Mouse (Mus musculus): ENCODE data around the gene Gcnt3. TPM values are rescaled to one million over a fixed set of nuclear protein-coding genes. Genes with fewer than 3 reads are reported as not detected.

Gene Gcnt3
- polyA plus RNA-seq, 1 experiment from 2014 or later, result 0.07 TPM

- no peaks in the 10 kb centered on the region for H3K27me3 ChIP-seq (ENCODE audit: control insufficient read depth, insufficient read depth, low read depth, low read length)
- H3K9ac ChIP-seq (ENCODE audit: low read depth, low read length), result no peak overlapping the region
- H3K36me3 ChIP-seq (ENCODE audit: control insufficient read depth, insufficient read depth), result peaks cover 9% of the 10 kb centered on the region
- ATAC-seq (ENCODE audit: low read depth), result peak; percentile 55
- H3K9me3 ChIP-seq (replicated peaks; ENCODE audit: control insufficient read depth, low read length), result no peaks in the 10 kb centered on the region
- H3K27ac ChIP-seq (ENCODE audit: low read length), result no peak overlapping the region
- H3K4me1 ChIP-seq (ENCODE audit: control insufficient read depth, low read depth, low read length), result peaks cover 12% of the 10 kb centered on the region
- WGBS (ENCODE audit: insufficient replicate concordance), result 77% methylated on average over 5 of the region's 5 CpGs
- H3K4me2 ChIP-seq (ENCODE audit: low read depth, low read length), result no peak overlapping the region
- no peak overlapping the region for H3K4me3 ChIP-seq (ENCODE audit: low read depth, low read length)
Measured at GRCm38 (mm10) chr9:70006984-70007383, 30.9 kb downstream of the Gcnt3 start.

GRCm38 (mm10) chr9:70003516-70003915, 34.4 kb downstream of the Gcnt3 start:
- Histone ChIP-seq H3K4me1 (ENCODE audit: control insufficient read depth, low read depth, low read length) (no peaks in the 10 kb centered on the region), H3K36me3 (ENCODE audit: control insufficient read depth, insufficient read depth) (peaks cover 35% of the 10 kb centered on the region), H3K4me2 (ENCODE audit: low read depth, low read length) (no peak overlapping the region), H3K27me3 (ENCODE audit: control insufficient read depth, insufficient read depth, low read depth, low read length) (no peaks in the 10 kb centered on the region), H3K4me3 (ENCODE audit: low read depth, low read length) (no peak overlapping the region), H3K27ac (ENCODE audit: low read length) (no peak overlapping the region), H3K9ac (ENCODE audit: low read depth, low read length) (no peak overlapping the region), H3K9me3 (replicated peaks; ENCODE audit: control insufficient read depth, low read length) (no peaks in the 10 kb centered on the region)
- WGBS (ENCODE audit: insufficient replicate concordance), result 79% methylated on average over 10 of the region's 10 CpGs
- no peak for ATAC-seq (ENCODE audit: low read depth)

GRCm38 (mm10) chr9:69999318-69999717, 38.6 kb downstream of the Gcnt3 start:
- peaks cover 47% of the 10 kb centered on the region for H3K36me3 ChIP-seq (ENCODE audit: control insufficient read depth, insufficient read depth)
- no peak overlapping the region for H3K9ac ChIP-seq (ENCODE audit: low read depth, low read length)
- no peak overlapping the region for H3K4me3 ChIP-seq (ENCODE audit: low read depth, low read length)
- no peaks in the 10 kb centered on the region for H3K9me3 ChIP-seq (replicated peaks; ENCODE audit: control insufficient read depth, low read length)
- H3K27ac ChIP-seq (ENCODE audit: low read length), result no peak overlapping the region
- no peak for ATAC-seq (ENCODE audit: low read depth)
- no peak overlapping the region for H3K4me2 ChIP-seq (ENCODE audit: low read depth, low read length)
- peaks cover under 1% of the 10 kb centered on the region for H3K4me1 ChIP-seq (ENCODE audit: control insufficient read depth, low read depth, low read length)
- no peaks in the 10 kb centered on the region for H3K27me3 ChIP-seq (ENCODE audit: control insufficient read depth, insufficient read depth, low read depth, low read length)
- 85% methylated on average over 1 of the region's 1 CpGs for WGBS (ENCODE audit: insufficient replicate concordance)

- Histone ChIP-seq H3K9ac (ENCODE audit: low read depth, low read length) (no peak overlapping the region), H3K4me2 (ENCODE audit: low read depth, low read length) (no peak overlapping the region), H3K27me3 (ENCODE audit: control insufficient read depth, insufficient read depth, low read depth, low read length) (no peaks in the 10 kb centered on the region), H3K36me3 (ENCODE audit: control insufficient read depth, insufficient read depth) (peaks cover 22% of the 10 kb centered on the region), H3K27ac (ENCODE audit: low read length) (no peak overlapping the region), H3K4me1 (ENCODE audit: control insufficient read depth, low read depth, low read length) (peaks cover 28% of the 10 kb centered on the region), H3K4me3 (ENCODE audit: low read depth, low read length) (no peak overlapping the region), H3K9me3 (replicated peaks; ENCODE audit: control insufficient read depth, low read length) (no peaks in the 10 kb centered on the region)
- ATAC-seq (ENCODE audit: low read depth), result no peak
- WGBS (ENCODE audit: insufficient replicate concordance), result 84% methylated on average over 5 of the region's 5 CpGs
Measured at GRCm38 (mm10) chr9:69994547-69994946, 43.3 kb downstream of the Gcnt3 start.

GRCm38 (mm10) chr9:69993479-69993878, 44.4 kb downstream of the Gcnt3 start:
- no peak for ATAC-seq (ENCODE audit: low read depth)
- Histone ChIP-seq H3K27ac (ENCODE audit: low read length) (no peak overlapping the region; the same call in none of the 2 replicates), H3K4me1 (ENCODE audit: control insufficient read depth, low read depth, low read length) (peaks cover 32% of the 10 kb centered on the region), H3K27me3 (ENCODE audit: control insufficient read depth, insufficient read depth, low read depth, low read length) (no peaks in the 10 kb centered on the region), H3K4me2 (ENCODE audit: low read depth, low read length) (no peak overlapping the region), H3K4me3 (ENCODE audit: low read depth, low read length) (no peak overlapping the region), H3K9ac (ENCODE audit: low read depth, low read length) (no peak overlapping the region), H3K9me3 (replicated peaks; ENCODE audit: control insufficient read depth, low read length) (no peaks in the 10 kb centered on the region), H3K36me3 (ENCODE audit: control insufficient read depth, insufficient read depth) (peaks cover 14% of the 10 kb centered on the region)
- 32% methylated on average over 1 of the region's 1 CpGs for WGBS (ENCODE audit: insufficient replicate concordance)

- Histone ChIP-seq H3K9me3 (replicated peaks; ENCODE audit: control insufficient read depth, low read length) (no peaks in the 10 kb centered on the region), H3K4me1 (ENCODE audit: control insufficient read depth, low read depth, low read length) (peaks cover 32% of the 10 kb centered on the region), H3K9ac (ENCODE audit: low read depth, low read length) (no peak overlapping the region), H3K36me3 (ENCODE audit: control insufficient read depth, insufficient read depth) (peaks cover 14% of the 10 kb centered on the region), H3K4me2 (ENCODE audit: low read depth, low read length) (peak overlapping the region; percentile 30), H3K27me3 (ENCODE audit: control insufficient read depth, insufficient read depth, low read depth, low read length) (no peaks in the 10 kb centered on the region), H3K4me3 (ENCODE audit: low read depth, low read length) (no peak overlapping the region), H3K27ac (ENCODE audit: low read length) (peak overlapping the region; percentile 68)
- no peak for ATAC-seq (ENCODE audit: low read depth)
- 8% methylated on average over 5 of the region's 5 CpGs for WGBS (ENCODE audit: insufficient replicate concordance)
Measured at GRCm38 (mm10) chr9:69992841-69993277, 45.0 kb downstream of the Gcnt3 start.

- Histone ChIP-seq H3K4me1 (ENCODE audit: control insufficient read depth, low read depth, low read length) (peaks cover 33% of the 10 kb centered on the region), H3K27me3 (ENCODE audit: control insufficient read depth, insufficient read depth, low read depth, low read length) (no peaks in the 10 kb centered on the region; the same call in 1 of the 2 replicates), H3K4me3 (ENCODE audit: low read depth, low read length) (peak overlapping the region; percentile 100), H3K27ac (ENCODE audit: low read length) (no peak overlapping the region), H3K9ac (ENCODE audit: low read depth, low read length) (peak overlapping the region; percentile 100), H3K36me3 (ENCODE audit: control insufficient read depth, insufficient read depth) (peaks cover 2% of the 10 kb centered on the region), H3K9me3 (replicated peaks; ENCODE audit: control insufficient read depth, low read length) (no peaks in the 10 kb centered on the region), H3K4me2 (ENCODE audit: low read depth, low read length) (peak overlapping the region; percentile 63)
- WGBS (ENCODE audit: insufficient replicate concordance), result 13% methylated on average over 5 of the region's 5 CpGs
- ATAC-seq (ENCODE audit: low read depth), result no peak
Measured at GRCm38 (mm10) chr9:69990346-69990745, 47.5 kb downstream of the Gcnt3 start.

GRCm38 (mm10) chr9:69989303-69990121, 48.4 kb downstream of the Gcnt3 start, which contains the start of gene Bnip2:
TSS of gene Bnip2 (plus strand) at chr9:69989466.
- Histone ChIP-seq H3K27ac (ENCODE audit: low read length) (peak within 1 kb of the TSS; percentile 96), H3K4me2 (ENCODE audit: low read depth, low read length) (peak within 1 kb of the TSS; percentile 63), H3K27me3 (ENCODE audit: control insufficient read depth, insufficient read depth, low read depth, low read length) (no peaks in the 10 kb centered on the region; the same call in 1 of the 2 replicates), H3K9ac (ENCODE audit: low read depth, low read length) (peak within 1 kb of the TSS; percentile 100), H3K4me1 (ENCODE audit: control insufficient read depth, low read depth, low read length) (peaks cover 33% of the 10 kb centered on the region), H3K9me3 (replicated peaks; ENCODE audit: control insufficient read depth, low read length) (no peaks in the 10 kb centered on the region), H3K36me3 (ENCODE audit: control insufficient read depth, insufficient read depth) (peaks cover 2% of the 10 kb centered on the region), H3K4me3 (ENCODE audit: low read depth, low read length) (peak within 1 kb of the TSS; percentile 100)
- peak; percentile 91 for ATAC-seq (ENCODE audit: low read depth)
- WGBS (ENCODE audit: insufficient replicate concordance), result under 1% methylated on average over 76 of the region's 76 CpGs

- H3K27ac ChIP-seq (ENCODE audit: low read length), result peak overlapping the region; percentile 96
- no peak for ATAC-seq (ENCODE audit: low read depth)
- 23% methylated on average over 16 of the region's 16 CpGs for WGBS (ENCODE audit: insufficient replicate concordance)
- H3K36me3 ChIP-seq (ENCODE audit: control insufficient read depth, insufficient read depth), result peaks cover 2% of the 10 kb centered on the region
- H3K9ac ChIP-seq (ENCODE audit: low read depth, low read length), result peak overlapping the region; percentile 100
- H3K27me3 ChIP-seq (ENCODE audit: control insufficient read depth, insufficient read depth, low read depth, low read length), result no peaks in the 10 kb centered on the region; the same call in 1 of the 2 replicates
- peaks cover 31% of the 10 kb centered on the region for H3K4me1 ChIP-seq (ENCODE audit: control insufficient read depth, low read depth, low read length)
- peak overlapping the region; percentile 63 for H3K4me2 ChIP-seq (ENCODE audit: low read depth, low read length)
- H3K9me3 ChIP-seq (replicated peaks; ENCODE audit: control insufficient read depth, low read length), result no peaks in the 10 kb centered on the region
- H3K4me3 ChIP-seq (ENCODE audit: low read depth, low read length), result peak overlapping the region; percentile 100
Measured at GRCm38 (mm10) chr9:69988706-69989302, 49.1 kb downstream of the Gcnt3 start.
